Mouse (Mus musculus) stomach, embryonic 15.5 days (tissue): ENCODE data around the gene Ano10. TPM values are rescaled to one million over a fixed set of nuclear protein-coding genes. Genes with fewer than 3 reads are reported as not detected.

Experiments used
- ATAC-seq: fragments of 200-750 bp; cut with Nextera tagmentation; 2 replicates; pipeline ENCODE4 v1.8.0; 2017; ENCODE audit warnings: low read depth, moderate number of reproducible peaks, moderate TSS enrichment; ENCODE audit not compliant: insufficient read depth, low FRiP score
- H3K27ac ChIP-seq: fragments of 300-500 bp; sonication (generic); 2 replicates; pipeline ENCODE4 v1.5.1; 2015; ENCODE audit warnings: mild to moderate bottlenecking, inconsistent platforms
- H3K27me3 ChIP-seq: fragments of 300-500 bp; sonication (generic); replicated peaks from 2 replicates; pipeline ENCODE4 v1.6.1; 2015; ENCODE audit warnings: inconsistent platforms
- H3K36me3 ChIP-seq: fragments of 300-500 bp; sonication (generic); 2 replicates; pipeline ENCODE4 v1.6.1; 2015; ENCODE audit warnings: inconsistent platforms
- H3K4me1 ChIP-seq: fragments of 300-500 bp; sonication (generic); 2 replicates; pipeline ENCODE4 v1.6.1; 2015; ENCODE audit warnings: inconsistent platforms
- H3K4me2 ChIP-seq: fragments of 300-500 bp; sonication (generic); 2 replicates; pipeline ENCODE4 v1.6.1; 2015; ENCODE audit warnings: mild to moderate bottlenecking, inconsistent platforms
- H3K4me3 ChIP-seq: fragments of 300-500 bp; sonication (generic); replicated peaks from 2 replicates; pipeline ENCODE4 v1.5.1; 2015; ENCODE audit warnings: inconsistent platforms
- H3K9ac ChIP-seq: fragments of 300-500 bp; sonication (generic); 2 replicates; pipeline ENCODE4 v1.6.1; 2015; ENCODE audit warnings: inconsistent platforms
- H3K9me3 ChIP-seq: fragments of 300-500 bp; sonication (generic); 2 replicates; pipeline ENCODE4 v1.6.1; 2016; ENCODE audit warnings: inconsistent platforms
- WGBS: fragments of 180-500 bp; shearing (Covaris S2); methylation state at CpG from one replicate; pipeline ENCODE4 v1.1.7; 2015; 5-methylcytosine and 5-hydroxymethylcytosine counted together
- polyA plus RNA-seq: library from polyadenylated mRNA; unstranded; fragments of >200 nt; fragmentation: Nextera tagmentation; extraction: Ambion mirVana; gene quantifications from 2 replicates; pipeline ENCODE4 v1.2.1, GENCODE M21; 2015

Ano10 gene
- polyA plus RNA-seq, 1 experiment from 2014 or later = 36.1 TPM

DNA sequence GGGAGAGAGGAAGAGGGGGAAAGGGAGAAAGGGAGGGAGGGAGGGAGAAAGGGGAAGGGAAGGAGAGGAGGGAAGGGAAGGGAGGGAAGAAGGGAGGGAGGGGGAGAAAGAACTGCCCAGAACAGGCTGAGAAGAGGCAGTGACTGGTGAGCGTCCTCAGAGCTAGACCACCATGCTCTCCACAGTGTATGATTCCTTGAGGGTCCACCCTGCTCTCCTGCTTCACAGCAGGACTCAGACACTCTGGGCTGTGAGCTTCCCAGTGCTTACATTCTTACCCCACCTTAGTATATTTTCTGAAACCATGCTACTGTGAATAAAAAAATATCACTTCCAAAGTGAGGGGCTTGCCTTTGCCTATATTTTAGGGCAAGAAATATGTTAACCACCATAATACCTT, 50.9 kb downstream of the Ano10 start:
- H3K27me3 ChIP-seq = no peaks in the 10 kb centered on the region
- H3K9ac ChIP-seq = no peak overlapping the region
- H3K4me2 ChIP-seq = no peak overlapping the region
- ATAC-seq = no peak
- no peak overlapping the region for H3K4me3 ChIP-seq
- no peaks in the 10 kb centered on the region for H3K36me3 ChIP-seq
- no peaks in the 10 kb centered on the region for H3K4me1 ChIP-seq
- WGBS = 38% methylated on average over 1 of the region's 1 CpGs
- no peak overlapping the region for H3K27ac ChIP-seq
- no peaks in the 10 kb centered on the region for H3K9me3 ChIP-seq

DNA sequence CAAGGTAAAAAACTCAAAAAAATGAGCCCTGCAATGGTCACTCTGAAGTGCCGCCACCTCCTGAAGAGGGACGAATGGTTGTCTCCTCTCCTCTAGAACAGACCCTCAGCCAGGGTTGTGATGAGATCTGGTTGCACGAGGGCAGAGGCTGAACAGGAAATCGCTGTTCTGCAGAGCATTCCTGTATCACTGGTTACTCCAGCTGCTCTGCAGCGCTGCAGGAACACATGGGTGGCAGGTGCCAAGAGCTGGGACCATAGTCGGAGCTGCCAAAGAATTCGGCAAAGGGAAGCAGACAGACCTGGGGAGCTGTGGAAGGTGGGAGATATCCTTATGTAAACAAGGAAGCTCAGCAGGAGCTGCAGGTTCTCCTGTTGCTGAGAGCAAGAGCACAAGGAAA, 51.4 kb downstream of the Ano10 start:
- no peak for ATAC-seq
- no peak overlapping the region for H3K9ac ChIP-seq
- no peak overlapping the region for H3K27ac ChIP-seq
- no peaks in the 10 kb centered on the region for H3K4me1 ChIP-seq
- no peak overlapping the region for H3K4me3 ChIP-seq
- no peaks in the 10 kb centered on the region for H3K36me3 ChIP-seq
- 11% methylated on average over 7 of the region's 7 CpGs for WGBS
- no peak overlapping the region for H3K4me2 ChIP-seq
- no peaks in the 10 kb centered on the region for H3K9me3 ChIP-seq
- H3K27me3 ChIP-seq = no peaks in the 10 kb centered on the region

DNA sequence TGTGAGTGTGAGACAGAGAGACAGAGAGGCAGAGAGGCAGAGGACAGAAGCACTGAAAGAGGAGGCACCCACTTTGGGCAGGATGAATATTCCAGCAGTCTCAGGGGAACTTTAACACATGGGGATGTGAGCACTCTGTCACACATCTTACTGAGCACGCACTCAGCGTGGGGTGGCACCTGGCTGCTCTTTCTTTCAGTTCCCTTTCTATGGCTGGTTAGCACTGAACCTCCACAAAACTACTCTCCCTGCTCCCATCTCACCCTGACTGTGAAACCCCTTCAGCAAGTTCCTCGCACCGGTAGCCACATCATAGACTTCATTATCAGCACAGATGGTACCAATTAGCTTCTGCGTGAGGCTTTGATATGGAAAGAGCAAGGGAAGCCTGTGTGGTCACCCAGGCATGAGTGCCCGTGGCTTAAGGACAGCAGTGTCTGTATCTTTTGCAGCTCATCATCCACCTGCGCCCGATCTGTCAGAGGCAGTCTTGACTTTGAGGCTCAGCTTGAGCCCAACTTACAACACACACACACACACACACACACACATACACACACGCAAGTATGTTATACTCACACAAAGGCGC, 52.3 kb downstream of the Ano10 start:
- no peaks in the 10 kb centered on the region for H3K36me3 ChIP-seq
- no peak overlapping the region for H3K27ac ChIP-seq
- no peak overlapping the region for H3K4me3 ChIP-seq
- 59% methylated on average over 10 of the region's 10 CpGs for WGBS
- H3K4me2 ChIP-seq = no peak overlapping the region
- no peak overlapping the region for H3K9ac ChIP-seq
- H3K9me3 ChIP-seq = no peaks in the 10 kb centered on the region
- H3K4me1 ChIP-seq = no peaks in the 10 kb centered on the region
- ATAC-seq = no peak
- no peaks in the 10 kb centered on the region for H3K27me3 ChIP-seq

DNA sequence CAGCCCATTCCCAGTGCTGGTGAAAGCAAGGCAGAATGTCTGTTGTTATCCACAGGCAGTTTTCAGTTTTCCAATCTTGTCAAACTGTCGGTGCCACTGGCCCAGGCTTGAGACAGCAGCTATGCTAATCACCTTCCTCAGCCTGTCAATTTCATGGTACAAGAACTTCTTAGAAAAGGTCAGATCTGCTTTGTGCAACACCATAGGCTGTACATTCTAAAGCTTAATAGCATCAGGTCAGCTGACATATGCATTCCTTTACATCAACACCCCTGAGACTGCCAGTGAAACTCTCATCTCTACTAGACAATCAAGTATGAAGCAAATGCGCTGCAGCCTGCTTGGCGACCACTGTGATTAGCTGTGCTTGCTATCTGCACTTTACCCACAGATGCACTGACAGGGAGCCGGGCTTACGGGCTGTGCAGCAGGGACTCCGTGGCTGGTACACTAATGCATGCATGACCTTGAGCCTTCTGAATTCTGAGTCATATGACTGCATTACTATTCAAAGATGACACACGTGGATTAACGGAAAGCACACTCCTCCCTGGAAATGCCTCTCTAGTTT, 53.5 kb downstream of the Ano10 start:
- Histone ChIP-seq H3K4me1 (no peaks in the 10 kb centered on the region), H3K9me3 (no peaks in the 10 kb centered on the region), H3K9ac (no peak overlapping the region), H3K27ac (no peak overlapping the region), H3K4me3 (no peak overlapping the region), H3K36me3 (no peaks in the 10 kb centered on the region), H3K27me3 (no peaks in the 10 kb centered on the region), H3K4me2 (no peak overlapping the region)
- WGBS = 72% methylated on average over 8 of the region's 8 CpGs
- ATAC-seq = no peak

DNA sequence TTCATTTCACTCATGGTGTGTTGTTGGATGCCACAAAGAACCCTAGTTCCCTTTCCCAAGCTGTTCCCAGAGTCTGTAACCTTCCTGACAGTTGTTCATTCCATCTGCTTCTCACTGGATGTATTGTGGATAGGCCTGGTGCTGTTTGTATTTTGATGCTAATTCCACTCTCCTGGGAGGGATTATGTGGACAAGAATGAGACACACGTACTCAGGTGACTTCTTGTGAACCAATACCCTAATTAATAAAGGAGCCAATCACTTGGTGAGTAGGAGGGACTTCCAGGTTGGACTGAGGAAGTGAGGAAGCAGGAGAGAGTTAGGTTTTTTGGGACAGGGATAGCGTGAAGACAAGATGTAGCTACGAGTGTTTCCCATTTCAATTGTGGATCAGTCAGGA, 59.5 kb downstream of the Ano10 start:
- Histone ChIP-seq H3K27me3 (no peaks in the 10 kb centered on the region), H3K9me3 (no peaks in the 10 kb centered on the region), H3K4me1 (no peaks in the 10 kb centered on the region), H3K36me3 (no peaks in the 10 kb centered on the region), H3K4me3 (no peak overlapping the region), H3K27ac (no peak overlapping the region), H3K4me2 (no peak overlapping the region), H3K9ac (no peak overlapping the region)
- no peak for ATAC-seq
- 74% methylated on average over 3 of the region's 3 CpGs for WGBS

DNA sequence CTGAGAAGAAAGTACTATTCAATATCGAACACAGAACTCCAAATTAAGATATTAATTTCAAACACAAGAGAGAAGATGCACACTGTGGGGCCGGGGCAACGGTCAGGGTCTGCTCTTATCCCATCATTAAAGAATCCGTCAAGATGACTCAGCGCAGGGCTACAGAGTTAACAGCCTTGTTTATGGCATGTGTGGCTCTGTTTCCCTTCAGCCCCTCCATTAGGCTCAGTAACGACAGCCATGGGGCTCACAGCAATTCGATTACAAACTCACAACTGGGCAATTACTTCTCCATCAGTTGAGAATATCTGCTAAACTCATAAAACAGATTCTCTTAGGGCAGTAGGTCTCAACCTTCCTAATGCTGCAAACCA, 60.3 kb downstream of the Ano10 start:
- H3K4me1 ChIP-seq = no peaks in the 10 kb centered on the region
- no peak overlapping the region for H3K9ac ChIP-seq
- H3K9me3 ChIP-seq = no peaks in the 10 kb centered on the region
- ATAC-seq = no peak
- H3K4me3 ChIP-seq = no peak overlapping the region
- 40% methylated on average over 7 of the region's 7 CpGs for WGBS
- H3K27me3 ChIP-seq = no peaks in the 10 kb centered on the region
- no peaks in the 10 kb centered on the region for H3K36me3 ChIP-seq
- no peak overlapping the region for H3K4me2 ChIP-seq
- no peak overlapping the region for H3K27ac ChIP-seq

DNA sequence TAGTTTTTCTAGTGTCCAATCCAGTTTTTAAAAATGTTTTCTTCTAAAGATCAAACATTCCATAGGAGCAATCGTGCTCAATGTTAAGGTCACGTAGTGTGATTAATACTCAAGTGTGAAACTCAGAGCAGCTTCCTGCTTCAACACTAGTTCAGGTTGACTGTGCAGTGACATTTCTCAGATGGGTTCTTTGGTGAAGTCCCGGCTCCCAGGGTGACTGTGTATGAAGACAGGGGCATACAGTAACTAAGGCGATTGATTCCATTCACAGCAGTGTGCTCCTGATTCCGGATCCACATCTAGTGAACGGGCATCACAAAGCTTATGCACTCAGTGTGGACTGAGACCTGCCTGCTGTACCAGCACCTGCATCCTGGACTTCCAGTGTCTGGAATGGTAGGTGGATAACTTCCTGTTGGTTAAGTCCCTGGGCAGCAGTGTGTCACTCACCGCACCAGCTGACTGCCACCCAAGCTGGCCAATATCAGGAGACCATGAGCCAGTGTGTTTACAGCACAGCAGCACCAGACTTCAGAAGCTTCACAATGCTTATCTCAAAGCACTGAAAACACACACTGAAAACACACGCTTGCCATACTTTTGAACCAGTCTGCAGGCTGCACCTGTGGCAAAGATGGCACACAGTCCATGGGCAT, 60.8 kb downstream of the Ano10 start:
- WGBS = 76% methylated on average over 8 of the region's 8 CpGs

DNA sequence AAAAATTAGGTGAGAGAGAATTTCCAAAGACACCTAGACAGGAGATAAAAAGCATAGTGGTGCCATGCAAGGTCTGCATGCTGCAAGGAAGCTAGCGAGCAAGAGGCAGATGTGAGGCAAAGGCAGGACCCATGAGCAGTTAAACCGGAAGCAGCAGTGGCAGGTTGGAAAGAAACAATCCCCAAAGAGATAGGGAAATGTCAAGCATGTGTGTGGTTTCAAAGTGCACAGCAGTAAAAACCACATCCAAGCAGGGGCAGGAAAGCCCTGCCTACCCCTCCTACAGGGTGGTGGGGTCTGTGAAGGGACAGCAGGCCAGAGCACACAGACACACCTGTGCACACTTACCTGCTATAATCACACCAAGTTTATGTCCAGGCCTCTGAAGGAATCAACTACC, 61.3 kb downstream of the Ano10 start:
- H3K4me2 ChIP-seq = no peak overlapping the region
- 62% methylated on average over 2 of the region's 2 CpGs for WGBS
- no peaks in the 10 kb centered on the region for H3K9me3 ChIP-seq
- no peak overlapping the region for H3K27ac ChIP-seq
- no peaks in the 10 kb centered on the region for H3K27me3 ChIP-seq
- no peak overlapping the region for H3K4me3 ChIP-seq
- ATAC-seq = no peak
- H3K9ac ChIP-seq = no peak overlapping the region
- H3K4me1 ChIP-seq = no peaks in the 10 kb centered on the region
- H3K36me3 ChIP-seq = no peaks in the 10 kb centered on the region

More for the DNA sequence above, 60.8 kb downstream of the Ano10 start:
- Histone ChIP-seq H3K27ac (no peak overlapping the region), H3K4me3 (no peak overlapping the region), H3K9me3 (no peaks in the 10 kb centered on the region), H3K4me2 (no peak overlapping the region), H3K4me1 (no peaks in the 10 kb centered on the region), H3K27me3 (no peaks in the 10 kb centered on the region), H3K36me3 (no peaks in the 10 kb centered on the region), H3K9ac (no peak overlapping the region)
- no peak for ATAC-seq

DNA sequence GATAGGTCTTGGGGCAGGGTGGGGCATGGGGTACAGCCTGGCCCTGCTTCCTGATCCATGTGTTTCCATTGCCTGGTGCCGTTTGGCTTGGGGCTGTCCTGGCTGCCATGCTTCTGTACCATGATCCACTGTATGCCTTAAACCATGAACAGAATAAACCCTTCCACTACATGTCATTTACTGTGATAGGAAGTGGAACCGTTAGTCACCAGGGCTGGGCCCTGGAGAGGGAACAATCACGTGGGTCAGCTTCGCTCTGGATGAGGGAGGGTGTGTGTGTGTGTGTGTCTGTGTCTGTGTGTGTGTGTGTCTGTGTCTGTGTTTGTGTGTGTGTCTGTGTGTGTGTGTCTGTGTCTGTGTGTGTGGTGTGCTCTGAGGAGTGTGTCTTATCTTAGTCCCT, 63.5 kb downstream of the Ano10 start:
- Histone ChIP-seq H3K9ac (no peak overlapping the region), H3K4me1 (no peaks in the 10 kb centered on the region), H3K9me3 (no peaks in the 10 kb centered on the region), H3K27ac (no peak overlapping the region), H3K36me3 (no peaks in the 10 kb centered on the region), H3K27me3 (no peaks in the 10 kb centered on the region), H3K4me2 (no peak overlapping the region), H3K4me3 (no peak overlapping the region)
- WGBS = 61% methylated on average over 4 of the region's 4 CpGs
- no peak for ATAC-seq

DNA sequence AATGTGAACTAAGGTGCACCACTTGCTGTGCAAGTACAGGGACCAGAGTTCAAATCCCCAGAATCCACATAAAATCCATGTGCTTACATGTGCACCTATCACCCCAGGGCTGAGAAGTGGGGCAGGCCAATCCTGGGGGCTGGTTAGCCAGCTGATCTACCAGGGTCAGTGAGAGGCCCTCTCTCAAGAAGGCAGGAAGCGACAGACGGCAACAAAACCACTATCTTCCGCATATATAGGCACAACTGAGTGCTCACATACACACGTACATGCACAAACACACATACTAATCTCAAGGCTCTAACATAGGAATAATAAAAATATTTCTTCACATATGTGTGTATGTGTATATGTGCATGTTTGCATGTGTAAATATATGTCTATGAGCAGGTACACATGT, 67.8 kb downstream of the Ano10 start:
- no peak overlapping the region for H3K4me2 ChIP-seq
- 92% methylated on average over 4 of the region's 4 CpGs for WGBS
- H3K27ac ChIP-seq = no peak overlapping the region
- no peaks in the 10 kb centered on the region; the same call in 1 of the 2 replicates for H3K4me1 ChIP-seq
- H3K27me3 ChIP-seq = no peaks in the 10 kb centered on the region
- no peaks in the 10 kb centered on the region for H3K9me3 ChIP-seq
- no peaks in the 10 kb centered on the region for H3K36me3 ChIP-seq
- H3K4me3 ChIP-seq = no peak overlapping the region
- H3K9ac ChIP-seq = no peak overlapping the region
- ATAC-seq = no peak

DNA sequence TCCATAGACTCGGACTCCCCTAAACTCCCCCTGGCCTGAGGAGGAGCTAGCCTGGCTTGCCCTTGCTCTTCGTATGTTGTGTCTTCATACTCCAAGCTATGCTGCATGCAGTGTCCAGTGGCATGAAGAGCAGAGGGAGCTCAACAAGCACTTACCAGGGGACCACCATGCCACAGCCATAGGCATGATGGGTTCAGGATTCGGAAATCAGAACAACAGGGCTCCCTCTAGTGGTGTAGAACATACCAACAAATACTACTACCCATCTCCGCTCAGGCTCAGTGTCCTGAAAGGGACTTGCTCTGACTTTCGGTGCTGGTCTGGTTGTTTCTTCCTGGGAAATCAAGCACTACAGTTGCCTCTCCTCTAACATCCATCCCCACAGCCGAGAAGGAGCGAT, 68.9 kb downstream of the Ano10 start:
- H3K27ac ChIP-seq = no peak overlapping the region
- H3K4me1 ChIP-seq = no peaks in the 10 kb centered on the region; the same call in 1 of the 2 replicates
- no peak overlapping the region for H3K9ac ChIP-seq
- no peaks in the 10 kb centered on the region for H3K27me3 ChIP-seq
- H3K4me2 ChIP-seq = no peak overlapping the region
- no peaks in the 10 kb centered on the region for H3K36me3 ChIP-seq
- ATAC-seq = 0 out of 2 replicates have a peak, but pooled peaks have one; percentile 47
- H3K9me3 ChIP-seq = no peaks in the 10 kb centered on the region
- no peak overlapping the region for H3K4me3 ChIP-seq
- WGBS = 52% methylated on average over 7 of the region's 7 CpGs

DNA sequence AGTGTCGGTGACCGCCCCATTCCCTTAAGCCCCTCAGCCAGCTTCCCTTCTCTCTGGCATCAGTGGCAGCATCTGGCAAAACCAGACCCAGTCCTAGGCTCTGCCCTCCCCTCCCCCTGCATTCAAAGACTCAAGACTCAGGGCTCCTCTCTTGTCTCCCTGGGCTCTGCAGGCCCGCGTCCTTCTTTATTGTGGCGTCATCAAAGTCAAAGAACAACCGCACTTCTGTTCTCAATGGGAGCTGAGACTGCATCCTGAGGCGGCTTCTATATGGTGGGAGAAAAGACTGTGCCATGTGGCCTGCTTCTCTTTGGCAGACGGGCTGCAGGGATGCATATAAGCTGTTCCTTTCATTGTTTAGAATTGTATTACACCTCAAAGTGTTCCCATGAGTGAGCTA, 71.2 kb downstream of the Ano10 start:
- no peaks in the 10 kb centered on the region; the same call in 1 of the 2 replicates for H3K4me1 ChIP-seq
- no peaks in the 10 kb centered on the region for H3K27me3 ChIP-seq
- H3K4me2 ChIP-seq = no peak overlapping the region
- H3K4me3 ChIP-seq = no peak overlapping the region
- WGBS = 47% methylated on average over 8 of the region's 8 CpGs
- no peak for ATAC-seq
- H3K9ac ChIP-seq = no peak overlapping the region
- H3K36me3 ChIP-seq = no peaks in the 10 kb centered on the region
- no peak overlapping the region for H3K27ac ChIP-seq
- H3K9me3 ChIP-seq = no peaks in the 10 kb centered on the region
